8 mouse cellular contexts compared by ENCODE assay signal in genomic region chr11:69123693-69124497, GRCm38 (mm10). TPM values are rescaled to one million over a fixed set of nuclear protein-coding genes. Genes with fewer than 3 reads are reported as not detected.
DNase-seq lines count a peak whose midpoint lies in the region; ATAC-seq lines count a peak whose summit lies in the region.

No protein-coding gene starts in this region.

- peak; percentile 96 for DNase-seq in adipocyte (ENCODE audit: low spot score)
- peak; percentile 94 for DNase-seq in embryo, embryonic 10 days (ENCODE audit: low spot score)
- peak; percentile 89 for DNase-seq in gastrocnemius, postnatal 10 days
- DNase-seq in induced T-regulatory cell, adult 2 months (ENCODE audit: low read depth), result peak; percentile 92
- peak; percentile 82 to 97 for DNase-seq in left cerebral cortex, adult 8-10 months (ENCODE audit: low spot score in 2 of 2)
- DNase-seq in right cerebral cortex, adult 18-20 months, result peak; percentile 93
- peak; percentile 90 for DNase-seq in urinary bladder, postnatal 14 days (ENCODE audit: low spot score)

- peak; percentile 31 for ATAC-seq in megakaryocyte, adult 5-6 weeks (ENCODE audit: poor library complexity, severe bottlenecking)

RNA-seq across cellular contexts. Expression of gene 9130213A22Rik, which starts 1.5 kb away (rescaled TPM):
- total RNA-seq in gastrocnemius, postnatal 10 days (2021), result under 1 TPM; 0.27 to 0.49 TPM
- total RNA-seq in left cerebral cortex, adult 8-10 months (2022), result 1 to 10 TPM; 1.1 to 1.4 (median 1.3) TPM
- not detected in 2 replicates for total RNA-seq in megakaryocyte, adult 5-6 weeks (2015)
- not detected in 2 replicates for total RNA-seq in megakaryocyte, adult 5-6 weeks (2017)

RNA-seq across cellular contexts. Expression of gene Aloxe3, which starts 1.8 kb away (rescaled TPM):
- total RNA-seq in gastrocnemius, postnatal 10 days (2021), result under 1 TPM in 1 of 2 experiments, not detected in 1; 0.27 TPM
- 10 to 100 TPM in 1 of 4 experiments, 1 to 10 TPM in 3; 5.9 to 11.4 (median 8.9) TPM for total RNA-seq in left cerebral cortex, adult 8-10 months (2022)
- total RNA-seq in megakaryocyte, adult 5-6 weeks (2015), result 0.18 TPM in 1 of 2 replicates, not detected in the other
- not detected in 2 replicates for total RNA-seq in megakaryocyte, adult 5-6 weeks (2017)

RNA-seq across cellular contexts. Expression of gene Hes7, which starts 3.7 kb away (rescaled TPM):
- total RNA-seq in gastrocnemius, postnatal 10 days (2021), result not detected
- 1 to 10 TPM in 1 of 4 experiments, under 1 TPM in 3; 0.20 to 1.3 (median 0.74) TPM for total RNA-seq in left cerebral cortex, adult 8-10 months (2022)
- not detected in 2 replicates for total RNA-seq in megakaryocyte, adult 5-6 weeks (2015)
- total RNA-seq in megakaryocyte, adult 5-6 weeks (2017), result not detected in 2 replicates

RNA-seq across cellular contexts. Expression of gene Per1, which starts 28.9 kb away (rescaled TPM):
- 10 to 100 TPM; 17.5 to 78.6 TPM for total RNA-seq in gastrocnemius, postnatal 10 days (2021)
- 100 to 1,000 TPM; 105 to 140 (median 114) TPM for total RNA-seq in left cerebral cortex, adult 8-10 months (2022)
- 6.7 and 12.5 TPM in 2 replicates for total RNA-seq in megakaryocyte, adult 5-6 weeks (2015)
- 7.9 and 8.5 TPM in 2 replicates for total RNA-seq in megakaryocyte, adult 5-6 weeks (2017)

RNA-seq across cellular contexts. Expression of gene Alox12b, which starts 32.9 kb away (rescaled TPM):
- total RNA-seq in gastrocnemius, postnatal 10 days (2021), result not detected
- total RNA-seq in left cerebral cortex, adult 8-10 months (2022), result 1 to 10 TPM; 5.7 to 8.9 (median 7.7) TPM
- not detected in 2 replicates for total RNA-seq in megakaryocyte, adult 5-6 weeks (2015)
- total RNA-seq in megakaryocyte, adult 5-6 weeks (2017), result not detected in 2 replicates

Comparison
In these comparisons a context has a peak if more than half of its experiments do, and no peak if none do; other contexts are left out.
1. Peak in every context shown above with its lines: DNase-seq and ATAC-seq.
2. RNA of gene Aloxe3, which starts 1.8 kb away (total RNA-seq): 5.9 to 11.4 TPM in left cerebral cortex, adult 8-10 months; 0.27 TPM in gastrocnemius, postnatal 10 days and 0.18 TPM in megakaryocyte, adult 5-6 weeks; every median in the first group is over 4 times any median in the second.